Mouse (Mus musculus): ENCODE results near the gene Vps37b.

DNA sequence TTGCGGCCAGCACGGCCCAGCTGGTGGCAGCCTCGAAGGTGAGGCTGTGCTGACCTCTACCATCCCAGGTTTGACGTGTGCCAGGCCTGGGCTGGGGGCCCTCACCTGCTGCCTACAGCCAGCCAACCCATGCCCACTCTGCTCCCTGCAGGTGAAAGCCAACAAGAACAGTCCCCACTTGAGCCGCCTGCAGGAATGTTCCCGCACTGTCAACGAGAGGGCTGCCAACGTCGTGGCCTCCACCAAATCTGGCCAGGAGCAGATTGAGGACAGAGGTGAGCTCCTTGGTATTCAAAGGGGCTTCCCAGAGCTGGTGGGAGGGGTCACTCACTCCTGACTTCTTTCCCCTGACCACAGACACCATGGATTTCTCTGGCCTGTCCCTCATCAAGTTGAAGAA is 30.8 kb downstream of the Vps37b start:
- no peak for TF ChIP-seq CTCF (IDR thresholded peaks at IDR 0.05; ENCODE audit: low read depth)
- TF ChIP-seq EP300 (IDR thresholded peaks at IDR 0.05; ENCODE audit: low read depth), result no peak
